Mouse (Mus musculus): ENCODE results near the gene Fam76a. TPM values are rescaled to one million over a fixed set of nuclear protein-coding genes. Genes with fewer than 3 reads are reported as not detected.
A peak's percentile ranks its signal among the peaks of the same experiment; 100 is the strongest.

The Fam76a gene
- 28.1 and 31.4 TPM in 2 replicates for polyA plus RNA-seq (2014; fragmentation: Nextera tagmentation; extraction: Ambion mirVana)

DNA sequence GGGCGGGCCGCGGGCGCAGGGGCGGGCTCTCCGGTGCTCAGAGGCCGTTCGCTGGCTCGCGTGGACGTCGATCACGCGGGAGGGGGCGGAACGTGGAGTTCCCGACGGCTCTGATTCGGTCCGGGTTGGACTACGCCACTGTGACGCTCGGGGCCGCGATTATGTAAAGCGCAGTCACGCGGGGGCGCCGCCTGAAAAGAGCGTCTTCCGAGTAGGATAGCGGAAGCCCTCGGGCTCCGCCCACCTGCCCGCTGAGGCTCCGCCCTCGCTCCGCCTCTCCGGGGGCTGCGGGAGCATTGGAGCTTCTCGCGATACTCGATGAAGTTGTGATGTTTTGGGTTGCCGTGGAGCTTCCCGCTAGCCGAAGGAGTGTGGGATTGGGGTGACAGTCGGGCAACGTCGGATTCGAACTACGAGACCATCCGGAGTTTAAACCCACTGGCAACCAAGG is at the start of gene Fam76a:
Gene Fam76a (minus strand): TSS at position 1 of the 451 bp plus-strand sequence.
- WGBS, result under 1% methylated on average over 52 of the region's 53 CpGs
- Histone ChIP-seq H3K4me2 (ENCODE audit: low read depth, low read length, severe bottlenecking) (peak within 1 kb of the TSS; percentile 89), H3K9ac (ENCODE audit: low read length) (peak within 1 kb of the TSS; percentile 78), H3K4me1 (replicated peaks; ENCODE audit: control insufficient read depth, insufficient read depth, low read length) (peaks cover 6% of the 10 kb centered on the region; the same call in 1 of the 2 replicates), H3K27me3 (ENCODE audit: control insufficient read depth, insufficient read depth, low read length) (no peaks in the 10 kb centered on the region), H3K9me3 (ENCODE audit: control insufficient read depth, low read length) (no peaks in the 10 kb centered on the region), H3K4me3 (ENCODE audit: low read depth, low read length) (peak within 1 kb of the TSS; percentile 81), H3K36me3 (ENCODE audit: control insufficient read depth, insufficient read depth, low read length) (no peaks in the 10 kb centered on the region), H3K27ac (ENCODE audit: low read depth, low read length) (peak within 1 kb of the TSS; percentile 55)
- ATAC-seq (replicated peaks; ENCODE audit: low FRiP score), result peak; percentile 99
- peak; percentile 100 for DNase-seq (ENCODE audit: low spot score)

DNA sequence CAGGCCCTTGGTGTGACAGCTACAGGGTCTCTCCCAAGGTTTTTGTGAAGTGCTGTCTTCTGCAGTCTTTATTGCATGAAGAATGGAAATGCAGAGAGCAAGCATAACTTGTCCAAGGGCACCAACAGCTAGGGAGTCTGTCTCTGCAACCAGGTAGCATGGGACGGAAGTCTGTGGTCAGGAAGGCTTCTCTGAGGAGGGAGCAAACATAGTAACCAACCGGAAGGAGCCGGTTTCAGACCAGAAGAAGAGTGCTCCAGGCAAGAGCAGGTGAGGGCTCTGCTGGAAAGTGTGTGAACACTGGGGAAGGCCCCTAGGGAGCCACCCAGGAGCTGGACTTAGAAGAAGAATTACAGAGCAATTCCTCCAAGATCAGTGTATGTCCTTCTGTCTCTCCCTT is 49.7 kb upstream of the Fam76a start:
- H3K9me3 ChIP-seq (ENCODE audit: control insufficient read depth, low read length), result no peaks in the 10 kb centered on the region
- H3K27me3 ChIP-seq (ENCODE audit: control insufficient read depth, insufficient read depth, low read length), result peaks cover 27% of the 10 kb centered on the region
- no peak overlapping the region for H3K4me2 ChIP-seq (ENCODE audit: low read depth, low read length, severe bottlenecking)
- 64% methylated on average over 3 of the region's 3 CpGs for WGBS
- H3K36me3 ChIP-seq (ENCODE audit: control insufficient read depth, insufficient read depth, low read length), result no peaks in the 10 kb centered on the region
- H3K4me1 ChIP-seq (replicated peaks; ENCODE audit: control insufficient read depth, insufficient read depth, low read length), result peaks cover 11% of the 10 kb centered on the region; the same call in 1 of the 2 replicates
- ATAC-seq (replicated peaks; ENCODE audit: low FRiP score) (no peak), DNase-seq (ENCODE audit: low spot score) (no peak)
- H3K9ac ChIP-seq (ENCODE audit: low read length), result no peak overlapping the region
- H3K4me3 ChIP-seq (ENCODE audit: low read depth, low read length), result no peak overlapping the region
- no peak overlapping the region for H3K27ac ChIP-seq (ENCODE audit: low read depth, low read length)

DNA sequence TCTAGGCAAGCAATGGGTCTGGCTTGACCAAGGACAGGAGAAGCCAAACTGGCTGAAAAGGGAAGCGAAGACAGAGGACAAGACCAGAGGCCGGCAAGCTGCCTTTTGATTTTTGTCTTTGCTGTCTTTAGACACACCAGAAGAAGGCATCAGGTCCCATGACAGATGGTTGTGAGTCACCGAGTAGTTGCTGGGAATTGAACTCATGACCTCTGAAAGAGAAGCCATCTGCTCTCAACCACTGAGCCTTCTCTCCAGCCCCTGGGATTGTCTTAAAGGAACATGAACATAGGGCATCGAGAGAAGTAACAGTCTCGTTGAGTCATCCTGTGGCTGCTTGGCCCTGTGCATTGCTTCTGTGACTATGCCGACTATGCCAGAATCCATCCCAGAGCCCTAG is 49.2 kb upstream of the Fam76a start:
- no peaks in the 10 kb centered on the region for H3K36me3 ChIP-seq (ENCODE audit: control insufficient read depth, insufficient read depth, low read length)
- H3K27ac ChIP-seq (ENCODE audit: low read depth, low read length), result no peak overlapping the region
- H3K9me3 ChIP-seq (ENCODE audit: control insufficient read depth, low read length), result no peaks in the 10 kb centered on the region
- peaks cover 27% of the 10 kb centered on the region for H3K27me3 ChIP-seq (ENCODE audit: control insufficient read depth, insufficient read depth, low read length)
- no peak overlapping the region for H3K9ac ChIP-seq (ENCODE audit: low read length)
- H3K4me1 ChIP-seq (replicated peaks; ENCODE audit: control insufficient read depth, insufficient read depth, low read length), result peaks cover 11% of the 10 kb centered on the region; the same call in 1 of the 2 replicates
- no peak overlapping the region for H3K4me3 ChIP-seq (ENCODE audit: low read depth, low read length)
- H3K4me2 ChIP-seq (ENCODE audit: low read depth, low read length, severe bottlenecking), result no peak overlapping the region
- ATAC-seq (replicated peaks; ENCODE audit: low FRiP score) (no peak), DNase-seq (ENCODE audit: low spot score) (no peak)
- WGBS, result 83% methylated on average over 6 of the region's 6 CpGs

DNA sequence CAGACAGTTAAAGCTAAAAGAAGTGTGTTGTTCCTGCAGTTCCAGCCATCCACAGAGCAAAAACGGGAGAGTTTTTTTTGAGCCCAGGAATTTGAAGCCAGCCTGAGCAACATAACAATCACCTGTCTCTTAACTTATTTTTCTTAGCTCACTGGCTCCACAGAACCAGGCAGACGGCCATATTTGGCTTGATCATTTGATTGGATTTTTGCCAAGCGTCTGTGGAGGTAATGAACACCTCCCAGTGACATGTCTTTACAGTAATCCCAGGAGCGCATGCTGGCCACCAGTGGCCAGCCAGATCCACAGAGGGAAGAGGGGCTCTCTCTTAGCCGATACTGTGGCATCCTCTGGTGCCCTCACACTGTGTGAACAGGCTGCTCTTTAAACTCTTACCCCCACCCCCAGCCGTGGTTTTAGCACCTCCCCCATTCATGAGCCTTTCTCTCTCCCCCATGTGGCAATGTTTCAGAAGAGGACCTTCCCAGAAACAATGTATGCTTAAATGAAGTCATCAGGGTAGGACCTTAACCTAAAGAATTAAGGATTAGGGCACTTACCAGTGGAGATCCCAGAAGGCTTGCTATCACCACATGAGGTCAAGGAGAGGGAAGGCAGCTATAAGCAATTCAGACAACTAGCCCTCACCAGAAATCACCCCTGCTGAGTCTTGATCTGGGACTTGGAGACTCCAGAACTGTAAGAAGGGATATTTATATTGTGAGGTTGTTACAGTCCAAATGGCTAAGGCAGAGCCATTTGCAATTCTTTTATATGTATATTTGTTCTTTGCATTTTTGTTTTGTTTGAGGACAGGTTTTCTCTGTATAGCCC is 46.0 kb upstream of the Fam76a start:
- H3K36me3 ChIP-seq (ENCODE audit: control insufficient read depth, insufficient read depth, low read length), result no peaks in the 10 kb centered on the region
- no peaks in the 10 kb centered on the region for H3K9me3 ChIP-seq (ENCODE audit: control insufficient read depth, low read length)
- H3K4me3 ChIP-seq (ENCODE audit: low read depth, low read length), result no peak overlapping the region
- H3K27ac ChIP-seq (ENCODE audit: low read depth, low read length), result no peak overlapping the region
- peaks cover 4% of the 10 kb centered on the region; the same call in 1 of the 2 replicates for H3K4me1 ChIP-seq (replicated peaks; ENCODE audit: control insufficient read depth, insufficient read depth, low read length)
- 47% methylated on average over 6 of the region's 6 CpGs for WGBS
- H3K9ac ChIP-seq (ENCODE audit: low read length), result no peak overlapping the region
- DNase-seq (ENCODE audit: low spot score) (no peak), ATAC-seq (replicated peaks; ENCODE audit: low FRiP score) (no peak)
- no peak overlapping the region for H3K4me2 ChIP-seq (ENCODE audit: low read depth, low read length, severe bottlenecking)
- H3K27me3 ChIP-seq (ENCODE audit: control insufficient read depth, insufficient read depth, low read length), result peaks cover 4% of the 10 kb centered on the region; the same call in 1 of the 2 replicates

- Histone ChIP-seq H3K27me3 (ENCODE audit: control insufficient read depth, insufficient read depth, low read length) (no peaks in the 10 kb centered on the region), H3K4me3 (ENCODE audit: low read depth, low read length) (no peak overlapping the region), H3K9me3 (ENCODE audit: control insufficient read depth, low read length) (no peaks in the 10 kb centered on the region), H3K4me2 (ENCODE audit: low read depth, low read length, severe bottlenecking) (no peak overlapping the region), H3K4me1 (replicated peaks; ENCODE audit: control insufficient read depth, insufficient read depth, low read length) (peaks cover 6% of the 10 kb centered on the region), H3K36me3 (ENCODE audit: control insufficient read depth, insufficient read depth, low read length) (no peaks in the 10 kb centered on the region), H3K9ac (ENCODE audit: low read length) (no peak overlapping the region), H3K27ac (ENCODE audit: low read depth, low read length) (0 out of 2 replicates have a peak overlapping the region, but pooled peaks have one; percentile 19)
- 16% methylated on average over 5 of the region's 5 CpGs for WGBS
- DNase-seq (ENCODE audit: low spot score), result no peak
- ATAC-seq (replicated peaks; ENCODE audit: low FRiP score), result no peak; the same call in 1 of the 2 replicates
Measured at GRCm38 (mm10) chr4:132964473-132964872, 42.1 kb upstream of the Fam76a start.

DNA sequence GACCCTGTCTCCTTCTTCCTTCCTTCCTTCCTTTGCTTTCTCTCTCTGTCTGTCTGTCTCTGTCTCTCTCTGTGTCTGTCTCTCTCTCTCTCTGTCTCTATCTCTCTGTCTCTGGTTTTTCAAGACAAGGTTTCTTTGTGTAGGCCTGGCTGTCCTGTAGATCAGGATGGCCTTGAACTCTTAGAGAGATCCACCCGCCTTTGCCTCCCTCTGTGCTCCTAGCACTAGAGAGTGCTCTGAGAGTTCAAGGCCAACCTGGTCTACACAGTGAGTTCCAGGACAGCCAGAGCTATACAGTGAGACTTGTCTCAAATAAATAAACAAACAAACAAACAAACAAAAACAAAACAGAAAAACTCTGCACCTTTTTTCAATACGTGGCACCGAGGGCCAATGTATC is 41.7 kb upstream of the Fam76a start:
- no peak overlapping the region for H3K4me2 ChIP-seq (ENCODE audit: low read depth, low read length, severe bottlenecking)
- no peak overlapping the region for H3K4me3 ChIP-seq (ENCODE audit: low read depth, low read length)
- no peak overlapping the region for H3K9ac ChIP-seq (ENCODE audit: low read length)
- ATAC-seq (replicated peaks; ENCODE audit: low FRiP score) (no peak), DNase-seq (ENCODE audit: low spot score) (no peak)
- H3K9me3 ChIP-seq (ENCODE audit: control insufficient read depth, low read length), result no peaks in the 10 kb centered on the region
- H3K36me3 ChIP-seq (ENCODE audit: control insufficient read depth, insufficient read depth, low read length), result no peaks in the 10 kb centered on the region
- no peaks in the 10 kb centered on the region for H3K27me3 ChIP-seq (ENCODE audit: control insufficient read depth, insufficient read depth, low read length)
- WGBS, result 28% methylated on average over 3 of the region's 3 CpGs
- H3K4me1 ChIP-seq (replicated peaks; ENCODE audit: control insufficient read depth, insufficient read depth, low read length), result peaks cover 10% of the 10 kb centered on the region
- H3K27ac ChIP-seq (ENCODE audit: low read depth, low read length), result no peak overlapping the region

DNA sequence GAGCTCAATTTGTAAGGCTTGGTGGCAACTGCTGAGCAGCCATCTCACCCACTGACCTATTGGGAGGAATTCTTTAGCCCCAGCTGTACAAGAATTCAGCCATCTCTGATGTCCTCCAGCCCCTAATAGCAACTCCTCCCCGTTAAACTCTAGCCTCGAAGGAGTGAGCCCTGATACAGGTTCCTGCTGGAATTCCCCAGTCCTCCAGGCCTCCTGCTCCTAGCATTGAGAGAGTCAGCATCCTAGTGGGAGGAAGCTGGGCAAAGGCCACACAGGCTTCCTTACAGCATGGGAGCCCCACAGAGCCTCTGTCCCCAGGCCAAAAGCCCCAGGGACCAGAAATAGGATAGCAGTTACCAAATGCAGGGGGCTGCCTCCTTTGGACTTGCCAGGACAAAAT is 41.1 kb upstream of the Fam76a start:
- peaks cover 15% of the 10 kb centered on the region for H3K4me1 ChIP-seq (replicated peaks; ENCODE audit: control insufficient read depth, insufficient read depth, low read length)
- no peaks in the 10 kb centered on the region for H3K9me3 ChIP-seq (ENCODE audit: control insufficient read depth, low read length)
- DNase-seq (ENCODE audit: low spot score) (no peak), ATAC-seq (replicated peaks; ENCODE audit: low FRiP score) (no peak)
- H3K27ac ChIP-seq (ENCODE audit: low read depth, low read length), result no peak overlapping the region
- 40% methylated on average over 2 of the region's 2 CpGs for WGBS
- no peak overlapping the region for H3K4me3 ChIP-seq (ENCODE audit: low read depth, low read length)
- H3K4me2 ChIP-seq (ENCODE audit: low read depth, low read length, severe bottlenecking), result no peak overlapping the region
- H3K9ac ChIP-seq (ENCODE audit: low read length), result no peak overlapping the region
- H3K36me3 ChIP-seq (ENCODE audit: control insufficient read depth, insufficient read depth, low read length), result no peaks in the 10 kb centered on the region
- no peaks in the 10 kb centered on the region for H3K27me3 ChIP-seq (ENCODE audit: control insufficient read depth, insufficient read depth, low read length)

GRCm38 (mm10) chr4:132962628-132963027 is 40.3 kb upstream of the Fam76a start:
- 89% methylated on average over 4 of the region's 4 CpGs for WGBS
- peaks cover 15% of the 10 kb centered on the region for H3K4me1 ChIP-seq (replicated peaks; ENCODE audit: control insufficient read depth, insufficient read depth, low read length)

More at GRCm38 (mm10) chr4:132962628-132963027, 40.3 kb upstream of the Fam76a start:
- DNase-seq (ENCODE audit: low spot score) (no peak), ATAC-seq (replicated peaks; ENCODE audit: low FRiP score) (no peak)
- Histone ChIP-seq H3K27me3 (ENCODE audit: control insufficient read depth, insufficient read depth, low read length) (no peaks in the 10 kb centered on the region), H3K4me2 (ENCODE audit: low read depth, low read length, severe bottlenecking) (no peak overlapping the region), H3K4me3 (ENCODE audit: low read depth, low read length) (no peak overlapping the region), H3K36me3 (ENCODE audit: control insufficient read depth, insufficient read depth, low read length) (no peaks in the 10 kb centered on the region), H3K9me3 (ENCODE audit: control insufficient read depth, low read length) (no peaks in the 10 kb centered on the region), H3K27ac (ENCODE audit: low read depth, low read length) (no peak overlapping the region), H3K9ac (ENCODE audit: low read length) (no peak overlapping the region)

All from forebrain, embryonic 11.5 days (tissue).